Mouse (Mus musculus): ENCODE measurements around the gene Aak1.

The Aak1 gene

DNA sequence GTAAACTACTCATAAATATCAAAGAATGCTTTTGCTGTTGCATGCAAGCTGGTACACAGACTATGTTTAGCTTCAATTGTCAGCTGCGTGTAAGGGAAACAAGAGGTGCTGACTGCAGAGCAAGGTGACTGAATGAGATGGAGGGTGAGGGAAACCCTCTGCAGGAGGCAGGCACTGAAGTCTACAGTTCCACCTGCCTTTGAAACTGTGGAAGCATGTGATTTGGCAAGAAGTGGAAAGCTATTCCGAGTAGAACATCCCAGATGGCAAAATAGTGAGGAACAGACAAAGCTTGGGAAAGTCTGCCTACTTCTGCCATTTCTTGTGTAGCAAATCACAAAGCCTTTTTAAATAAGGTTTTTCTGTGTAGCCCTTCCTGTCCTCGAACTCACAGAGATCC, 106.4 kb downstream of the Aak1 start:
- DNase-seq (ENCODE audit: low read depth, low spot score) = no peak

GRCm38 (mm10) chr6:86956206-86956605, 106.9 kb downstream of the Aak1 start:
- DNase-seq (ENCODE audit: low read depth, low spot score) = peak; percentile 53

DNA sequence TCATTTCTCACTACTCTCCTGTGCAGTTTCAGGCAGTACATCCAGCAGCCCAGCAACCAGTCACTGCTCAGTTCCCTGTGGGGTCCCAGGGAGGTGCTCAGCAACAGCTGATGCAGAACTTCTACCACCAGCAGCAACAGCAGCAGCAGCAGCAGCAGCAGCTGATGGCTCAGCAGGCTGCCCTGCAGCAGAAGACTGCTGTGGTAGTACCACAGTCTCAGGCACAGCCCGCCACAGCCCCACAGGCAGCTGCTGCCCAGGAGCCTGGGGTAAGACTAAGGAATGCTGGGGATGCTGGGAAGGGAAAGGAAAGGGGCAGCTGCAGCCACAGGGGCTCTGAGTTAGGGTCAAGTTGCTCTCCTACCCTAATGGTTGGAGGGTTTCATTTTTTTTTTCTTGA, 109.7 kb downstream of the Aak1 start:
- DNase-seq (ENCODE audit: low read depth, low spot score) = no peak

- DNase-seq (ENCODE audit: low read depth, low spot score) = no peak
Measured at GRCm38 (mm10) chr6:86963987-86964685, 114.8 kb downstream of the Aak1 start.

DNA sequence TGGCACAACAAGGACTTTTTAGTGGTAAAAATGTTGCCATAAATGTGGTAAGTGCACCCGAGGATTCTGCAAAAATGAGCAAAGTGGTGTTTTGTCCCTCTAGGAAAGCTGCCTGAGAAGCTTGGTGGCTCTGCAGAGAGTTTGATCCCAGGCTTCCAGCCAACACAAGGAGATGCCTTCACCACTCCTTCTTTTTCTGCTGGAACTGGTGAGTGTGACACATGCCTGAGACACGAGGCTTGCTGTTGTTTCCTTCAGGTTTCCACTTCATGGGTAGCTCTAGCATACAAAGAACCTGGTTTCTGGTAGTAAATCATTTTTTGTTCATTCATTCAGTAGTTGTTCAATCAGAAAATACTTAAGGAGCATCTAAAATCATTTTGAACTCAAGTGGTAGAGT, 117.8 kb downstream of the Aak1 start:
- no peak for DNase-seq (ENCODE audit: low read depth, low spot score)

DNA sequence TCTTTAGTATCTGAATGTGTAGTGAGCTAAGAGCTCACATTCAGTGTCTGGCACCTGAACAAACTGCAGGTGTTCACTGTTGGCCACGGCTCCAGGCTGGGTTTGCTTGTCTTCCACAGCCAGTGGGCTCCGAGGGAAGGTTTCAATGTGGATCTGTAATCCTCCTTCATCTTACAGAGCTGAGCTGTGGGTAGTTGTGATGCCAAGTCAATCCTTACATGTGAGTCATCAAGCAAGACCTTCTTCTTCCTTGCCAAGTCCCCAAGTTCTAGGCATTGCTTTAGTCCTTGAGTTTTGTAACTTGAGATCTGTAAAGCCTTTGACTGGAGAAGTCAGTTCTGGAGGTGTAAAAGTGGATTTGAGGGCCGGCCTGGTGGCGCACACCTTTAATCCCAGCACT, 124.6 kb downstream of the Aak1 start:
- DNase-seq (ENCODE audit: low read depth, low spot score) = no peak

- DNase-seq (ENCODE audit: low read depth, low spot score) = no peak
Measured at GRCm38 (mm10) chr6:86978156-86978908, 129.0 kb downstream of the Aak1 start.

DNA sequence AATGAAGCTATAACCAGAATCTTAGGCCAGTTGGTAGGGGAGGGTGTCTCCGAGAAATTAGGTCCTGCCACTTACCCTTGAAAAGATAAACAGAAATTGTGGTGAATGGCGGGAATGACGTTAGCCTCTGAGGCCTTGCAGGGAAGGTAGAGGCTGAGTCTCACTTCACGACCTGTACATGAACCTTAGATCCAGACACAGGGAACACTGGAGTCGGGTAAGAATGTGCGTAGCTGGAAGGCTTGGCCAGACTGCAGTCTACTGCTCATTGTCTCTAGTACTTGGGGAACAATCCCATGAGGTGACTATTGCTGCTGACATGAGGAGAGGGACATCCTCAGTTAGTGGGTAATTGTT, 129.6 kb downstream of the Aak1 start:
- DNase-seq (ENCODE audit: low read depth, low spot score) = no peak

GRCm38 (mm10) chr6:86981206-86981605, 131.9 kb downstream of the Aak1 start:
- no peak for DNase-seq (ENCODE audit: low read depth, low spot score)

DNA sequence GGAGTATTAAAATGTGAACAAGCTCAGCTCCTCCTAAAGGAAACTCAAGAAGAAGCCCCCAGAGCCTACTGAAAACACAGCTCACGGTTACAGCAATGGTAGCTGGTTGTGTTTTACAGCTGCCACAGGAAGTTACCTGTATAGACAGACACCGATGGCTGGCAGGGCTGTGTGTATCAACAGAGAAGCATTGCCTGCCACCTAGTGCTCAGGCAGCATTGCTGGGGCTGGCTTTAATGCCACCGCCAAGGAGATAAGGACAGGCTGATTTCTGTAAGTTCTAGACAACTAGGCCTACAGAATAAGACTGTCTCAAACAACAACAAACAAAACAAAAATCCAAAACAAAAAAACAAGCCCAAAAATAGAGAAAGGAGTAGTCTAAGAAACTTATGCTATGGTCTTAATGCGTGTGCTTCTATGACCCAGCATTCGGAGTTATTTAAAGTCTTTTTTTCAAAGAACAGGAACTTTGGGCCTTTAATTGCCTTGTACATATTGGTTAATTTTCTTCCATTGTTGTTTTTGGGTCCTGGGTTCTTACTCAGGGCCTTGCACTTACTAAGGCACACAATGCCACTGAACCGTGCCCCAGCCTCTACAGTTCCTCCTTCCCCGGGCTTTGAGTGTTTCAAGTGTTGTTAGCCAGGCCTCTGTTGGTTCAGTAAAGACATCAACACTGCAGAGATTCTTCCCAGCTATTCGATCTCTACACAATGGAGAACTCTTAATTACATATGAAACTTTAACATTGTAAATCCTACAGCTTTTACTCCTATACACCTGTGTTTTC, 136.2 kb downstream of the Aak1 start:
- no peak for DNase-seq (ENCODE audit: low read depth, low spot score)

DNA sequence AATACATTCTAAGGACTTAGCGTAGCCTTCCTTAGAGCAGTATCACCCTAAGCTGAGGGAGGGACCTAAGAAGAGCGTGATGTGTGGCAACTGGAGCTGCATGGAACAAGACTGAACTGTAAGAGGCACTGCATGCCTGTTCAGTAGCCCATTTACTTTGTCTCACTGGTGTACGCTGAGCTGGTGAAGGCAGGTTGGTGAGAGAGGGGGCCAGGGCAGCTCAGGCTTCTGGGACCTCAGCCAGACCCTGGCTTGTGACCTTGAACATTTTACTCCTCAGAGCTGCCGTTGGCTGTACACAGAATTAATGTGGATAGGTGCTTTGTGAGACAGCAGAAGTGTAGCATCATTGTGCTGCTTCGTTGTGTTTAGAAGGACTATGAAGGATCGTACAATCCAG, 140.3 kb downstream of the Aak1 start:
- no peak for DNase-seq (ENCODE audit: low read depth, low spot score)

DNA sequence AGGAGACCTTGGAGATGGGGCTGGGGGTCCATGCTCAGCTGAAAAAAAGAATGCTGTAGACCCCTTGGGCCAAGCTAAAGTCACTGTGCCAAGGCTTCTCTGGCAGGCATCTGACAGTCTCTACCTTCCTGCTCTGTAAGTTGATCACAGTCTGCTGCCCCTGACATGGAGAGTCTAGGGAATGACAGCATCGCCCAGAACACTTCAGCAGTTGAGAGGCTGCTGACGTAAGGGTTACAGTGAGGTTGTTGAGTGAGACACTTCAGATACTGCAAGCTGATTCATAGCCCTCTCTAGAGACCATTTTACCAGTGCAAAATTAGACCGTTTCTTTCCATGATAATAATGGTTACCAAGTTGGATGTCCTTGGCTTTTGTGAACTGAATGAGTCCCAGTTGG, 141.7 kb downstream of the Aak1 start:
- DNase-seq (ENCODE audit: low read depth, low spot score) = no peak

- no peak for DNase-seq (ENCODE audit: low read depth, low spot score)
Measured at GRCm38 (mm10) chr6:86992349-86992748, 143.0 kb downstream of the Aak1 start.

DNA sequence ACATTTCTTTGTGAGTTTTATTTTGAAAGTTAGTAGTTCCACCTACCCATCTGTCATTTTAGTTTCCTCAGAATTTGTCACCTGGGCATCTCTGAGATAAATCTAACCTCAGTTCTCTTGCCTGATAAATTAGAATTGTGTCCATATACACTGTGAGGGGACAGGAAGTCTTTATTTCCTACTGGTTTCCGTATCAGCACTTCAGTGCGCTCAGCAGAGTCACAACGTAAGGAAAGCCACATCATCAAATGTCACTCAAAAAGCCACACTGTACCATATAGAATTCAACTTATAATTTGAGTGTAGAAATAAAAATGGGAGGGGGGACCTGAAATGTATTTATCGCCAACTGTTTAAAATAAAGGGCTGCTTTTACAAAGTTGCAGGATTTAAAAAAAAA, 144.9 kb downstream of the Aak1 start:
- DNase-seq (ENCODE audit: low read depth, low spot score) = no peak

DNA sequence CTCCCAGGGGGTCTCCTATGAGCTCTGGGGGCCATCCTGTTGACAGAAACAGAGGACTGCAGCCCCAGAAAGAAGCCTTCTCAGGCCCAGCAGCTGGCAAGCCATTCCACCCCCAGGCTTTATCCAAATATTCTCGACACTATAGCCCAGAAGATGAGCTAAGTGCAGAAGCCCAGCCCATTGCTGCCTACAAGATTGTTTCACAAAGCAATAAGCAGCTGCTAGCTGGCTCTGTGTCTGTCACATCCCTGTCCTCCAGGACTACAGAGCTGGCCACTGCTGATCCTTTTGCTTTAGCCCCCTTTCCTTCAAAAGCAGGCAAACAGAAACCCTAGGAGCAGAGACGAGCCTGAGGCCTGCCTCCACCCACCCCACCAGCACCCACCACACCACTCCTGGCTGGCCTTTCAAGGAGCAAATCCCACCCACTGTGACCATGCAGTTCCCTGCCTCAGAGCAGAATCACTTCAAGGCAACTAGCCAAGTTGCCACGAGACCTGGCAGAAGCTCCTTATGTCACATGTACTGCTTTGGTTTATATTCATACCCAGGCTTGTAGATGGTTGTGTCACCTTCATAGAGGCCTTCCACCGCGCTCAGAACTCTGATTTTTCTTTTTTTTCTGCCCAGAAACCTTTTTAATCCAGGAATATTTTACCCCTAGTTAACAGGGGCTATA, 147.5 kb downstream of the Aak1 start:
- no peak for DNase-seq (ENCODE audit: low read depth, low spot score)

DNA sequence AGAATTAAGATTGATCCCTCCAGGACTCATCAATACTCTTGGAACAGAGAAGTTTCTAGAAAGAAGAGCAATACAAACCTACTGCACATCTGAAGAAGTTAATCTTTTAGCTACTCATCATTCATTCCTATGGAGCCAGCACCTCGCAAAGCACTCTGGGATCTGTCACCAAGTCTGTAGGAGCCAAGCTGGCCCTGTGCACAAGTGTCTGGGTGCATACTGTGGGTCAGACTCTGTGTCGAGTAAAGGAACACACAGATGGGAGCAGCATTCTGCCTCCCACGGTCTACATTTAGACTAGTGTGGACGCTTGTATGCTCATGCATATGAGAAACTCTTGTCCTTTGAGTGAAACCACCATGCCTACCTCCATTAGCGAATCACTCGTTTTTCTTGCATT, 148.0 kb downstream of the Aak1 start:
- no peak for DNase-seq (ENCODE audit: low read depth, low spot score)

- DNase-seq (ENCODE audit: low read depth, low spot score) = no peak
Measured at GRCm38 (mm10) chr6:87001995-87002394, 152.7 kb downstream of the Aak1 start.

GRCm38 (mm10) chr6:87002521-87003055, 153.3 kb downstream of the Aak1 start:
- peak; percentile 89 for DNase-seq (ENCODE audit: low read depth, low spot score)

- no peak for DNase-seq (ENCODE audit: low read depth, low spot score)
Measured at GRCm38 (mm10) chr6:87004099-87004498, 154.8 kb downstream of the Aak1 start.

DNA sequence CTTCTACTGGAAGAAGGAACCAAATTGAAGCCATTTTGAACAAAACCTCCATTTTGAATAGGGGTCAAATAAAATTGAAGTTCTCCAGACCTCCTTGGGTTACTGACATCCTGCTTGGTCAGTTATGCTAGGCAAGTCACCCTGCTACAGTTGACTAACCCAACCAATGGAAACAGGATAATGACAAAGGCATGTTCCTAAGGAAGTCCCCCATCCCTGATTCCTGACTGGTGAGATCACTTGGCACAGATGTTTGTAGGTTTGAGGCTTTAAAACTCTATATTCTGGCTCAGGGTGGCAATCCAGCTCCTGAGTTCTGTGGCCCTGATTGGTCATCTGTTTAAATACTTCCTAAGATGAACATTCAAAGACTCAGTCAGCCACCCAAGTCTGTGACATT, 156.3 kb downstream of the Aak1 start:
- no peak for DNase-seq (ENCODE audit: low read depth, low spot score)

DNA sequence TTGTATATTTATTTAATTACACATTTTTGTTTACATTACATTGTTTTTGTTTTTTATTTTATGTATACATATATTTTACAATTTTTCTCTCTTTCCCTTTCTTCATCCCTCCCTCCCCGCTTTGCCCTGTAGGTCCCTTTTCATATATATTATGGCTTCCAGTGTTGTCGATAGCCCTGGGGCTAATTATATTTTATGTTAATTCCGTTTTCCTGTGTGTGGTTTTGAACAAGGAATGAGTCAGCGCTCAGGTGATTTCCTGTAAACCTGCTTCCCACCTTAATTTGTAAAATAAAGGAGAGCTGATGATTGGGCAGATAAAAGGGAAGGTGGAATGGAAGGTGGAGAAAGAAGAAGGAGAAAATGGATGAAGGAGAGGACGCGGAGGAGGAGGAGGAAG, 159.6 kb downstream of the Aak1 start, which contains the start of gene Nfu1:
Nfu1 (plus strand) TSS at position 350 of the 400 bp plus-strand sequence.
- DNase-seq (ENCODE audit: low read depth, low spot score) = no peak
